Mouse (Mus musculus) kidney, postnatal 14 days (tissue): Measurements from ENCODE around the gene Cenpe.

Source experiments
- DNase-seq: peaks from one replicate; pipeline ENCODE4 v3.0.0; 2022; ENCODE audit warnings: mixed read lengths

Cenpe gene

GRCm38 (mm10) chr3:135281701-135282100 lies 69.4 kb downstream of the Cenpe start:
- DNase-seq: no peak

GRCm38 (mm10) chr3:135285256-135285655 lies 72.9 kb downstream of the Cenpe start:
- no peak for DNase-seq

- DNase-seq: no peak
These were observed 73.5 kb downstream of the Cenpe start for GRCm38 (mm10) chr3:135285807-135286206.

- DNase-seq: peak; percentile 66
These were observed 75.9 kb downstream of the Cenpe start for GRCm38 (mm10) chr3:135288138-135288750.

GRCm38 (mm10) chr3:135289148-135289547 lies 76.8 kb downstream of the Cenpe start:
- no peak for DNase-seq

- DNase-seq: peak; percentile 59
These were observed 78.0 kb downstream of the Cenpe start for GRCm38 (mm10) chr3:135290249-135290894.

GRCm38 (mm10) chr3:135293703-135294102 lies 81.4 kb downstream of the Cenpe start:
- no peak for DNase-seq

GRCm38 (mm10) chr3:135295559-135295958 lies 83.2 kb downstream of the Cenpe start:
- DNase-seq: no peak

- DNase-seq: no peak
These were observed 86.2 kb downstream of the Cenpe start for GRCm38 (mm10) chr3:135298560-135298959.

- no peak for DNase-seq
These were observed 87.7 kb downstream of the Cenpe start for GRCm38 (mm10) chr3:135300081-135300480.

GRCm38 (mm10) chr3:135304060-135304459 lies 91.7 kb downstream of the Cenpe start:
- DNase-seq: no peak

GRCm38 (mm10) chr3:135304566-135304965 lies 92.2 kb downstream of the Cenpe start:
- DNase-seq: no peak

GRCm38 (mm10) chr3:135307411-135308259 lies 95.3 kb downstream of the Cenpe start, which contains the start of gene Slc9b2:
Slc9b2 (plus strand) TSS chr3:135307700.
- DNase-seq: peak; percentile 46

GRCm38 (mm10) chr3:135312916-135313491 lies 100.7 kb downstream of the Cenpe start:
- no peak for DNase-seq

- no peak for DNase-seq
These were observed 101.4 kb downstream of the Cenpe start for GRCm38 (mm10) chr3:135313727-135314126.

- no peak for DNase-seq
These were observed 102.5 kb downstream of the Cenpe start for GRCm38 (mm10) chr3:135314811-135315210.

GRCm38 (mm10) chr3:135315720-135316425 lies 103.5 kb downstream of the Cenpe start:
- DNase-seq: no peak

GRCm38 (mm10) chr3:135318331-135318730 lies 106.0 kb downstream of the Cenpe start:
- no peak for DNase-seq
